Mouse (Mus musculus): ENCODE data around the gene Btd.
A peak's percentile ranks its signal among the peaks of the same experiment; 100 is the strongest.
"Not testable (repeated sequence)": the region's sequence is repeated elsewhere in the genome, so short reads cannot be mapped to it uniquely, and the experiment has no call there.

Btd gene

GRCm38 (mm10) chr14:31640890-31641505 lies at the start of gene Btd, which contains the start of gene Hacl1:
TSS of gene Btd (plus strand) at chr14:31641028.
TSS of gene Hacl1 (minus strand) at chr14:31641286.
- peak; percentile 95 for DNase-seq

- DNase-seq, result no peak
Observed at GRCm38 (mm10) chr14:31591243-31591642, 49.6 kb upstream of the Btd start, which contains the start of gene Colq. TSS of gene Colq (minus strand) at chr14:31591343.

GRCm38 (mm10) chr14:31593036-31593435 lies 47.8 kb upstream of the Btd start:
- DNase-seq, result no peak

GRCm38 (mm10) chr14:31594693-31595092 lies 46.1 kb upstream of the Btd start:
- no peak for DNase-seq

- DNase-seq, result no peak
Observed at GRCm38 (mm10) chr14:31596408-31596807, 44.4 kb upstream of the Btd start.

GRCm38 (mm10) chr14:31597446-31597845 lies 43.4 kb upstream of the Btd start:
- DNase-seq, result no peak

GRCm38 (mm10) chr14:31601908-31602615 lies 38.8 kb upstream of the Btd start:
- no peak for DNase-seq

- DNase-seq, result not testable (repeated sequence)
Observed at GRCm38 (mm10) chr14:31602616-31602979, 38.2 kb upstream of the Btd start.

GRCm38 (mm10) chr14:31604916-31605315 lies 35.9 kb upstream of the Btd start:
- peak; percentile 6 for DNase-seq

- no peak for DNase-seq
Observed at GRCm38 (mm10) chr14:31605514-31605913, 35.3 kb upstream of the Btd start.

GRCm38 (mm10) chr14:31611986-31612385 lies 28.8 kb upstream of the Btd start:
- DNase-seq, result no peak

GRCm38 (mm10) chr14:31613671-31614070 lies 27.2 kb upstream of the Btd start:
- DNase-seq, result no peak

- no peak for DNase-seq
Observed at GRCm38 (mm10) chr14:31617204-31617603, 23.6 kb upstream of the Btd start.

- DNase-seq, result no peak
Observed at GRCm38 (mm10) chr14:31617997-31618396, 22.8 kb upstream of the Btd start.

- DNase-seq, result no peak
Observed at GRCm38 (mm10) chr14:31620591-31621223, 20.1 kb upstream of the Btd start.

GRCm38 (mm10) chr14:31622748-31623147 lies 18.1 kb upstream of the Btd start:
- no peak for DNase-seq

GRCm38 (mm10) chr14:31630677-31631076 lies 10.2 kb upstream of the Btd start:
- DNase-seq, result peak; percentile 11

GRCm38 (mm10) chr14:31640346-31640889 lies 410 bp upstream of the Btd start, which contains the start of gene Gm49387:
TSS of gene Gm49387 (minus strand) at chr14:31640878.
- no peak for DNase-seq

- DNase-seq, result no peak
Observed at GRCm38 (mm10) chr14:31641506-31642155, 803 bp downstream of the Btd start.

- no peak for DNase-seq
Observed at GRCm38 (mm10) chr14:31644183-31644830, 3.5 kb downstream of the Btd start.

- peak; percentile 33 for DNase-seq
Observed at GRCm38 (mm10) chr14:31644931-31645547, 4.2 kb downstream of the Btd start.

- DNase-seq, result no peak
Observed at GRCm38 (mm10) chr14:31645920-31646319, 5.1 kb downstream of the Btd start.
